Mouse (Mus musculus) MEL (cell line): ENCODE measurements around the gene Ccnt2. TPM values are rescaled to one million over a fixed set of nuclear protein-coding genes. Genes with fewer than 3 reads are reported as not detected.

Source experiments
- DNase-seq: peaks from one replicate; pipeline ENCODE4 v3.0.0; 2011; ENCODE audit warnings: low read depth, low spot score
- H3K27ac ChIP-seq: 2 replicates; pipeline ENCODE4 v1.5.1; 2012; ENCODE audit warnings: low read depth, mild to moderate bottlenecking, control low read depth, low read length, moderate library complexity; ENCODE audit not compliant: control insufficient read depth
- H3K27me3 ChIP-seq, 2 experiments: fragments of 150-350 bp in 1 of 2; sonication (generic) in 1 of 2; 2 replicates each; pipeline ENCODE4 v1.6.1; 2012; ENCODE audit warnings: low read length in 2 of 2, mild to moderate bottlenecking in 2 of 2, improper control_type of control experiment in 1 of 2, moderate library complexity in 1 of 2; ENCODE audit not compliant: insufficient read depth in 2 of 2, control insufficient read depth in 1 of 2
- H3K36me3 ChIP-seq, 2 experiments: 2 replicates each; pipeline ENCODE4 v1.6.1; 2012 to 2014; ENCODE audit warnings: low read length in 2 of 2, improper control_type of control experiment in 1 of 2, inconsistent platforms in 1 of 2, mild to moderate bottlenecking in 1 of 2; ENCODE audit not compliant: insufficient read depth in 2 of 2, control insufficient read depth in 1 of 2
- H3K4me1 ChIP-seq, 2 experiments: fragments of 150-350 bp in 1 of 2; sonication (generic) in 1 of 2; 2 replicates each; pipeline ENCODE4 v1.6.1; 2012; ENCODE audit warnings: low read length in 2 of 2, improper control_type of control experiment in 1 of 2, mild to moderate bottlenecking in 1 of 2; ENCODE audit not compliant: insufficient read depth in 2 of 2, control insufficient read depth in 1 of 2
- H3K4me3 ChIP-seq, 2 experiments: fragments of 150-350 bp in 1 of 2; sonication (generic) in 1 of 2; 2 replicates each; pipeline ENCODE4 v1.5.1; 2012; ENCODE audit warnings: low read depth in 2 of 2, low read length in 2 of 2, mild to moderate bottlenecking in 2 of 2, moderate library complexity in 2 of 2, control low read depth in 1 of 2, improper control_type of control experiment in 1 of 2; ENCODE audit not compliant: control insufficient read depth in 1 of 2, insufficient read depth in 1 of 2
- H3K79me2 ChIP-seq: 2 replicates; pipeline ENCODE4 v1.6.1; 2012; ENCODE audit warnings: mild to moderate bottlenecking, low read length, moderate library complexity; ENCODE audit not compliant: control insufficient read depth, poor library complexity, insufficient read depth
- H3K9ac ChIP-seq: 2 replicates; pipeline ENCODE4 v1.6.1; 2012; ENCODE audit warnings: low read depth, mild to moderate bottlenecking, control low read depth, low read length, moderate library complexity; ENCODE audit not compliant: control insufficient read depth, poor library complexity, severe bottlenecking
- H3K9me3 ChIP-seq: fragments of 150-350 bp; sonication (generic); replicated peaks from 2 replicates; pipeline ENCODE4 v1.6.1; 2012; ENCODE audit warnings: mild to moderate bottlenecking, low read length, improper control_type of control experiment, moderate library complexity; ENCODE audit not compliant: insufficient read depth
- CHD1 ChIP-seq: IDR thresholded peaks from 2 replicates; pipeline ENCODE4 v1.6.1; 2012; ENCODE audit warnings: low read depth, mild to moderate bottlenecking, inconsistent platforms, low read length, improper control_type of control experiment
- EP300 ChIP-seq, 2 experiments: IDR thresholded peaks; 2 replicates each; pipeline ENCODE4 v1.6.1; 2011; ENCODE audit warnings: improper control_type of control experiment in 2 of 2, low read length in 2 of 2, low read depth in 1 of 2, mild to moderate bottlenecking in 1 of 2
- ETS1 ChIP-seq: IDR thresholded peaks from 2 replicates; pipeline ENCODE4 v1.6.1; 2012; ENCODE audit warnings: low read depth, mild to moderate bottlenecking, inconsistent platforms, low read length, improper control_type of control experiment, moderate library complexity
- GABPA ChIP-seq: IDR thresholded peaks from 2 replicates; pipeline ENCODE4 v1.6.1; 2012; ENCODE audit warnings: low read depth, mild to moderate bottlenecking, inconsistent platforms, low read length, improper control_type of control experiment, moderate library complexity
- GATA1 ChIP-seq: IDR thresholded peaks from 2 replicates; pipeline ENCODE4 v1.6.1; 2011; ENCODE audit warnings: low read depth, low read length, improper control_type of control experiment
- KAT2A ChIP-seq: conservative IDR thresholded peaks from 2 replicates; pipeline ENCODE4 v1.6.1; 2012; ENCODE audit warnings: low read depth, low read length, improper control_type of control experiment, inconsistent platforms
- MAFK ChIP-seq: IDR thresholded peaks from 2 replicates; pipeline ENCODE4 v1.6.1; 2011; ENCODE audit warnings: low read depth, mild to moderate bottlenecking, low read length, improper control_type of control experiment, borderline replicate concordance
- MEF2A ChIP-seq: IDR thresholded peaks from 2 replicates; pipeline ENCODE4 v1.6.1; 2014; ENCODE audit warnings: low read depth, mild to moderate bottlenecking, inconsistent platforms, low read length, improper control_type of control experiment; ENCODE audit not compliant: poor library complexity, insufficient replicate concordance, severe bottlenecking; ENCODE audit errors: extremely low read depth
- MYB ChIP-seq: IDR thresholded peaks from 2 replicates; pipeline ENCODE4 v1.6.1; 2011; ENCODE audit warnings: mild to moderate bottlenecking, low read depth, low read length, improper control_type of control experiment
- NELFE ChIP-seq: IDR thresholded peaks from 2 replicates; pipeline ENCODE4 v1.6.1; 2011; ENCODE audit warnings: low read depth, low read length, improper control_type of control experiment
- NRF1 ChIP-seq: IDR thresholded peaks from 2 replicates; pipeline ENCODE4 v1.6.1; 2014; ENCODE audit warnings: low read depth, mild to moderate bottlenecking, inconsistent platforms, low read length, improper control_type of control experiment, moderate library complexity; ENCODE audit not compliant: poor library complexity, insufficient read depth, severe bottlenecking
- POLR2A ChIP-seq, 2 experiments: IDR thresholded peaks; 2 replicates each; pipeline ENCODE4 v1.6.1; 2011 to 2012; ENCODE audit warnings: low read length in 2 of 2, mild to moderate bottlenecking in 2 of 2, control low read depth in 1 of 2, improper control_type of control experiment in 1 of 2, low read depth in 1 of 2, moderate library complexity in 1 of 2; ENCODE audit not compliant: control insufficient read depth in 1 of 2, insufficient read depth in 1 of 2, poor library complexity in 1 of 2
- POLR2AphosphoS5 ChIP-seq: IDR thresholded peaks from 2 replicates; pipeline ENCODE4 v1.6.1; 2012; ENCODE audit warnings: low read depth, borderline replicate concordance, mild to moderate bottlenecking, inconsistent platforms, low read length, moderate library complexity, mixed read lengths
- SIN3A ChIP-seq: IDR thresholded peaks from 2 replicates; pipeline ENCODE4 v1.6.1; 2012; ENCODE audit warnings: low read length, improper control_type of control experiment, inconsistent platforms
- TCF12 ChIP-seq: IDR thresholded peaks from 2 replicates; pipeline ENCODE4 v1.6.1; 2014; ENCODE audit warnings: low read depth, mild to moderate bottlenecking, inconsistent platforms, low read length, improper control_type of control experiment, moderate library complexity
- UBTF ChIP-seq: IDR thresholded peaks from 2 replicates; pipeline ENCODE4 v1.6.1; 2012; ENCODE audit warnings: low read depth, mild to moderate bottlenecking, inconsistent platforms, low read length, improper control_type of control experiment, moderate library complexity, borderline replicate concordance; ENCODE audit not compliant: insufficient read depth
- ZKSCAN1 ChIP-seq: IDR thresholded peaks from 2 replicates; pipeline ENCODE4 v1.6.1; 2012; ENCODE audit warnings: low read depth, mild to moderate bottlenecking, inconsistent platforms, low read length, improper control_type of control experiment, moderate library complexity
- ZMIZ1 ChIP-seq: IDR thresholded peaks from 2 replicates; pipeline ENCODE4 v1.6.1; 2012; ENCODE audit warnings: low read depth, mild to moderate bottlenecking, inconsistent platforms, low read length, improper control_type of control experiment, moderate library complexity
- ZNF384 ChIP-seq: IDR thresholded peaks from 2 replicates; pipeline ENCODE4 v1.6.1; 2012; ENCODE audit warnings: low read depth, mild to moderate bottlenecking, inconsistent platforms, low read length, improper control_type of control experiment
- polyA plus RNA-seq, 2 experiments: library from polyadenylated mRNA; stranded (reverse) in 1 of 2; unstranded in 1 of 2; fragments of >175 nt in 1 of 2; fragments of >200 nt in 1 of 2; gene quantifications; 2 replicates each; pipeline versions ENCODE4 v1.2.1 to v1.2.4; 2012; ENCODE audit warnings: low replicate concordance in 2 of 2, low read depth in 1 of 2; ENCODE audit not compliant: insufficient read length in 2 of 2, insufficient read depth in 1 of 2, missing spikeins in 1 of 2
- total RNA-seq: library from RNA; depleted of rRNA; stranded (reverse); fragments of 300-350 nt; gene quantifications from 2 replicates; pipeline ENCODE4 v1.2.3, GENCODE M21; 2012

Ccnt2 gene
- total and polyA plus RNA-seq, 3 experiments, result 20.6 to 31.5 (median 26.7) TPM

DNA sequence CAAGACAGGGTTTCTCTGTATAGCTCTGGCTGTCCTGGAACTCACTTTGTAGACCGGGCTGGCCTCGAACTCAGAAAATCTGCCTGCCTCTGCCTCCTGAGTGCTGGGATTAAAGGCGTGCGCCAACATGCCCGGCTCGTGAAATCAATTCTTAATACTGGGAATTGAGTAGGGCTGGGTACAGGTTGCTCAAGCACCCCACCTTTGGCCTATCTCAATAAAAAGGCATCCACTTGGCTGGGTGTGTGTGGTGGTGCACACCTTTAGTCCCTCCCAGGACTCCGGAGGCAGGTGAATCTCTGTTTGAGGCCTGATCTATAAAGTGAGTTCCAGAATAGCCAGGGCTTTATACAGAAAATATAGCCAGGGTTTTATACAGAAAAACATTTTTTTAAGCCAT lies 34.7 kb downstream of the Ccnt2 start:
- no peak overlapping the region for H3K27ac ChIP-seq
- H3K36me3 ChIP-seq, result peaks cover 0 to 6% of the 10 kb centered on the region in 2 experiments; a peak in 2 of 4 replicates
- no peak for DNase-seq
- no peak overlapping the region for H3K9ac ChIP-seq
- H3K4me1 ChIP-seq, result no peaks in the 10 kb centered on the region
- TF ChIP-seq POLR2AphosphoS5 (no peak), ZKSCAN1 (no peak), NELFE (no peak), KAT2A (no peak), POLR2A (IDR thresholded peaks at IDR 0.05; ENCODE audit: control insufficient read depth in 1 of 2, insufficient read depth in 1 of 2, low read depth in 1 of 2, low read length in 2 of 2, poor library complexity in 1 of 2) (0 out of 4 replicates have a peak, but pooled peaks of 1 of the 2 experiments have one; percentile 16), TCF12 (no peak), NRF1 (no peak)
- H3K9me3 ChIP-seq, result no peaks in the 10 kb centered on the region
- H3K27me3 ChIP-seq, result no peaks in the 10 kb centered on the region
- H3K4me3 ChIP-seq, result no peak overlapping the region
- H3K79me2 ChIP-seq, result no peaks in the 10 kb centered on the region; the same call in 1 of the 2 replicates

DNA sequence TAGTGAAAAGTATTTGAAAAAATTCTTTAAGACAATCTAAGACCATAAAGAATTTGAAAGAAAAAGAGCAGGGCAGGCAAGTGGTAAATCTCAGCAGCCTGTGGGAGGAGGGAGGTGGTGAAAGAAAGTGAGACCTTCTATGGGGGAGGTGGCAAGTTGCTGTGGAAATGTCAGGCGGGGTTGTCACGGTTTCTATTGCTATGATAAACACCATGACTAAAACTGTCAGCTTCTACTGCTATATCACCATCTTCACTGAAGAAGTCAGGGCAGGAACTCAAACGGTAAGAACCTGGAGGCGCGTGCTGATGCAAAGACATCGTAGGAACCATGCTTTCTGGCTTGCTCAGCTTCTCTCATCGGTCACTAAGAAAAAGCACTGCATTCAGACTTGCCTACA lies 39.0 kb downstream of the Ccnt2 start:
- no peaks in the 10 kb centered on the region for H3K79me2 ChIP-seq
- DNase-seq, result no peak
- no peak overlapping the region for H3K4me3 ChIP-seq
- H3K4me1 ChIP-seq, result no peaks in the 10 kb centered on the region
- H3K9me3 ChIP-seq, result no peaks in the 10 kb centered on the region
- H3K27ac ChIP-seq, result no peak overlapping the region
- no peaks in the 10 kb centered on the region for H3K36me3 ChIP-seq
- TF ChIP-seq SIN3A, result no peak
- no peak for TF ChIP-seq MAFK
- TF ChIP-seq ETS1, result no peak
- no peak for TF ChIP-seq EP300 (IDR thresholded peaks at IDR 0.05; ENCODE audit: low read depth in 1 of 2, low read length in 2 of 2)
- TF ChIP-seq NELFE, result no peak
- no peak for TF ChIP-seq ZMIZ1
- TF ChIP-seq GABPA, result no peak
- TF ChIP-seq ZNF384, result no peak
- no peak for TF ChIP-seq GATA1
- TF ChIP-seq, all 39 proteins: peak for 0
- Histone ChIP-seq H3K27me3 (no peaks in the 10 kb centered on the region), H3K9ac (no peak overlapping the region)

DNA sequence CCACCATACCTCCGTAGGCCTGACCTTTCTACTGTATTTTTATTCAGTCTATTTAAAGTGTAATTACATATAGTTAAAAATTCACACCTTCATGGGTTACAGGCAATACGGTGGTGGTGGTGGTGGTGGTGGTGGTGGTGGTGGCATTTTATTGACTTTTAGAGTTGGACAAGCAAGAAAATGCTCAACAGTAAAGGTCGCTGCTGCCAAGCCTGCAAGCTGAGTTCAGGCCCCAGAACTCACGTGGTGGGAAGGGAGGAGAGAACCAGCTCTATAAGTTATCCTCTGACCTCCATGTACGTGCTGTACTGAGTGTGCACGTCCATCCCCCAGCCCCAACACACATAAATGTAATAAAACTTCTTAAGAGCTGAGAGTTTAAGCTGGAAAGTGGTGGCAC lies 42.4 kb downstream of the Ccnt2 start:
- H3K4me1 ChIP-seq, result no peaks in the 10 kb centered on the region
- no peak for DNase-seq
- H3K79me2 ChIP-seq, result no peaks in the 10 kb centered on the region
- H3K27me3 ChIP-seq, result no peaks in the 10 kb centered on the region
- no peaks in the 10 kb centered on the region for H3K9me3 ChIP-seq
- no peak overlapping the region for H3K4me3 ChIP-seq
- TF ChIP-seq NELFE, result no peak
- no peak for TF ChIP-seq MYB
- no peak for TF ChIP-seq UBTF
- TF ChIP-seq GABPA, result no peak
- no peak for TF ChIP-seq CHD1
- TF ChIP-seq MEF2A, result no peak
- no peak overlapping the region for H3K9ac ChIP-seq
- no peaks in the 10 kb centered on the region for H3K36me3 ChIP-seq
- no peak overlapping the region for H3K27ac ChIP-seq
